Mouse (Mus musculus) MEL (cell line): ENCODE measurements at regions not wholly inside any gene's neighbourhood (a gene's known extent, or its start where the extent isn't known, plus 50 kb on each side); places are given as distances from the start of the nearest gene placed in this dataset.

ENCODE experiments used
- DNase-seq: peaks from one replicate; pipeline ENCODE4 v3.0.0; 2011; ENCODE audit warnings: low read depth, low spot score
- H3K27ac ChIP-seq: 2 replicates; pipeline ENCODE4 v1.5.1; 2012; ENCODE audit warnings: low read depth, mild to moderate bottlenecking, control low read depth, low read length, moderate library complexity; ENCODE audit not compliant: control insufficient read depth
- H3K27me3 ChIP-seq, 2 experiments: fragments of 150-350 bp in 1 of 2; sonication (generic) in 1 of 2; 2 replicates each; pipeline ENCODE4 v1.6.1; 2012; ENCODE audit warnings: low read length in 2 of 2, mild to moderate bottlenecking in 2 of 2, improper control_type of control experiment in 1 of 2, moderate library complexity in 1 of 2; ENCODE audit not compliant: insufficient read depth in 2 of 2, control insufficient read depth in 1 of 2
- H3K36me3 ChIP-seq, 2 experiments: 2 replicates each; pipeline ENCODE4 v1.6.1; 2012 to 2014; ENCODE audit warnings: low read length in 2 of 2, improper control_type of control experiment in 1 of 2, inconsistent platforms in 1 of 2, mild to moderate bottlenecking in 1 of 2; ENCODE audit not compliant: insufficient read depth in 2 of 2, control insufficient read depth in 1 of 2
- H3K4me1 ChIP-seq, 2 experiments: fragments of 150-350 bp in 1 of 2; sonication (generic) in 1 of 2; 2 replicates each; pipeline ENCODE4 v1.6.1; 2012; ENCODE audit warnings: low read length in 2 of 2, improper control_type of control experiment in 1 of 2, mild to moderate bottlenecking in 1 of 2; ENCODE audit not compliant: insufficient read depth in 2 of 2, control insufficient read depth in 1 of 2
- H3K4me3 ChIP-seq, 2 experiments: fragments of 150-350 bp in 1 of 2; sonication (generic) in 1 of 2; 2 replicates each; pipeline ENCODE4 v1.5.1; 2012; ENCODE audit warnings: low read depth in 2 of 2, low read length in 2 of 2, mild to moderate bottlenecking in 2 of 2, moderate library complexity in 2 of 2, control low read depth in 1 of 2, improper control_type of control experiment in 1 of 2; ENCODE audit not compliant: control insufficient read depth in 1 of 2, insufficient read depth in 1 of 2
- H3K79me2 ChIP-seq: 2 replicates; pipeline ENCODE4 v1.6.1; 2012; ENCODE audit warnings: mild to moderate bottlenecking, low read length, moderate library complexity; ENCODE audit not compliant: control insufficient read depth, poor library complexity, insufficient read depth
- H3K9ac ChIP-seq: 2 replicates; pipeline ENCODE4 v1.6.1; 2012; ENCODE audit warnings: low read depth, mild to moderate bottlenecking, control low read depth, low read length, moderate library complexity; ENCODE audit not compliant: control insufficient read depth, poor library complexity, severe bottlenecking
- H3K9me3 ChIP-seq: fragments of 150-350 bp; sonication (generic); replicated peaks from 2 replicates; pipeline ENCODE4 v1.6.1; 2012; ENCODE audit warnings: mild to moderate bottlenecking, low read length, improper control_type of control experiment, moderate library complexity; ENCODE audit not compliant: insufficient read depth
- BHLHE40 ChIP-seq: IDR thresholded peaks from 2 replicates; pipeline ENCODE4 v1.6.1; 2012; ENCODE audit warnings: low read depth, mild to moderate bottlenecking, inconsistent platforms, low read length, improper control_type of control experiment, borderline replicate concordance
- CTCF ChIP-seq, 3 experiments: IDR thresholded peaks in 2 of 3; conservative IDR thresholded peaks in 1 of 3; 2 replicates each; pipeline ENCODE4 v1.5.1; 2011 to 2012; ENCODE audit warnings: low read length in 3 of 3, low read depth in 2 of 3, mild to moderate bottlenecking in 2 of 3, improper control_type of control experiment in 1 of 3, inconsistent platforms in 1 of 3, mixed read lengths in 1 of 3, moderate library complexity in 1 of 3; ENCODE audit not compliant: control insufficient read depth in 1 of 3, insufficient read depth in 1 of 3, poor library complexity in 1 of 3, severe bottlenecking in 1 of 3
- ELF1 ChIP-seq: IDR thresholded peaks from 2 replicates; pipeline ENCODE4 v1.6.1; 2014; ENCODE audit warnings: low read depth, mild to moderate bottlenecking, inconsistent platforms, low read length, improper control_type of control experiment, moderate library complexity
- EP300 ChIP-seq, 2 experiments: IDR thresholded peaks; 2 replicates each; pipeline ENCODE4 v1.6.1; 2011; ENCODE audit warnings: improper control_type of control experiment in 2 of 2, low read length in 2 of 2, low read depth in 1 of 2, mild to moderate bottlenecking in 1 of 2
- GATA1 ChIP-seq: IDR thresholded peaks from 2 replicates; pipeline ENCODE4 v1.6.1; 2011; ENCODE audit warnings: low read depth, low read length, improper control_type of control experiment
- KAT2A ChIP-seq: conservative IDR thresholded peaks from 2 replicates; pipeline ENCODE4 v1.6.1; 2012; ENCODE audit warnings: low read depth, low read length, improper control_type of control experiment, inconsistent platforms
- MAX ChIP-seq: IDR thresholded peaks from 2 replicates; pipeline ENCODE4 v1.6.1; 2011; ENCODE audit warnings: low read length, improper control_type of control experiment
- RAD21 ChIP-seq: IDR thresholded peaks from 2 replicates; pipeline ENCODE4 v1.6.1; 2011; ENCODE audit warnings: mild to moderate bottlenecking, low read depth, low read length, improper control_type of control experiment
- RCOR1 ChIP-seq: IDR thresholded peaks from 2 replicates; pipeline ENCODE4 v1.6.1; 2012; ENCODE audit warnings: low read depth, mild to moderate bottlenecking, inconsistent platforms, low read length, improper control_type of control experiment
- SIN3A ChIP-seq: IDR thresholded peaks from 2 replicates; pipeline ENCODE4 v1.6.1; 2012; ENCODE audit warnings: low read length, improper control_type of control experiment, inconsistent platforms
- SMC3 ChIP-seq: IDR thresholded peaks from 2 replicates; pipeline ENCODE4 v1.6.1; 2011; ENCODE audit warnings: low read depth, low read length, improper control_type of control experiment
- TBP ChIP-seq: IDR thresholded peaks from 2 replicates; pipeline ENCODE4 v1.8.0; 2011; ENCODE audit warnings: low read depth, low read length, improper control_type of control experiment
- UBTF ChIP-seq: IDR thresholded peaks from 2 replicates; pipeline ENCODE4 v1.6.1; 2012; ENCODE audit warnings: low read depth, mild to moderate bottlenecking, inconsistent platforms, low read length, improper control_type of control experiment, moderate library complexity, borderline replicate concordance; ENCODE audit not compliant: insufficient read depth
- USF1 ChIP-seq: IDR thresholded peaks from 2 replicates; pipeline ENCODE4 v1.6.1; 2014; ENCODE audit warnings: low read depth, mild to moderate bottlenecking, inconsistent platforms, low read length, improper control_type of control experiment, moderate library complexity
- ZMIZ1 ChIP-seq: IDR thresholded peaks from 2 replicates; pipeline ENCODE4 v1.6.1; 2012; ENCODE audit warnings: low read depth, mild to moderate bottlenecking, inconsistent platforms, low read length, improper control_type of control experiment, moderate library complexity

- Histone ChIP-seq H3K9ac (no peak overlapping the region), H3K36me3 (no peaks in the 10 kb centered on the region), H3K27ac (no peak overlapping the region), H3K9me3 (no peaks in the 10 kb centered on the region), H3K79me2 (no peaks in the 10 kb centered on the region), H3K4me1 (no peaks in the 10 kb centered on the region), H3K4me3 (no peak overlapping the region), H3K27me3 (peaks cover 4 to 5% of the 10 kb centered on the region in 2 experiments; a peak in 2 of 4 replicates)
- DNase-seq, result no peak
- no peak for TF ChIP-seq EP300 (IDR thresholded peaks at IDR 0.05; ENCODE audit: low read depth in 1 of 2, low read length in 2 of 2)
- no peak for TF ChIP-seq ZMIZ1
- TF ChIP-seq RCOR1, result no peak
- TF ChIP-seq UBTF, result no peak
- TF ChIP-seq USF1, result no peak
- no peak for TF ChIP-seq SMC3
- no peak for TF ChIP-seq MAX
- no peak for TF ChIP-seq ELF1
- TF ChIP-seq SIN3A, result no peak
- no peak for TF ChIP-seq RAD21
- TF ChIP-seq KAT2A, result no peak
- TF ChIP-seq GATA1, result no peak
These were observed 397.0 kb downstream of the Meis1 start for GRCm38 (mm10) chr11:18621777-18622176.

GRCm38 (mm10) chr11:18604836-18605235 is 413.9 kb downstream of the Meis1 start:
- no peak for TF ChIP-seq ZMIZ1
- no peak for TF ChIP-seq SIN3A
- TF ChIP-seq CTCF (IDR thresholded peaks at IDR 0.05 in 2 of 3, conservative IDR thresholded peaks at IDR 0.05 in 1 of 3; ENCODE audit: control insufficient read depth in 1 of 3, insufficient read depth in 1 of 3, low read depth in 2 of 3, low read length in 3 of 3, poor library complexity in 1 of 3, severe bottlenecking in 1 of 3), result no peak
- TF ChIP-seq KAT2A, result no peak
- no peak for TF ChIP-seq BHLHE40
- TF ChIP-seq TBP, result no peak

More at GRCm38 (mm10) chr11:18604836-18605235, 413.9 kb downstream of the Meis1 start:
- Histone ChIP-seq H3K79me2 (no peaks in the 10 kb centered on the region), H3K36me3 (no peaks in the 10 kb centered on the region), H3K9me3 (no peaks in the 10 kb centered on the region), H3K27ac (no peak overlapping the region), H3K4me3 (no peak overlapping the region), H3K4me1 (no peaks in the 10 kb centered on the region), H3K27me3 (peaks cover 0 to 3% of the 10 kb centered on the region in 2 experiments; a peak in 3 of 4 replicates), H3K9ac (no peak overlapping the region)
- DNase-seq, result no peak
